Comparison of ENCODE assay signal across 8 mouse cellular contexts in genomic region chr6:99909459-99909858, GRCm38 (mm10).
DNase-seq lines count a peak whose midpoint lies in the region.

No protein-coding gene starts in this region.

- DNase-seq in adrenal gland, adult (ENCODE audit: inconsistent age in 2 of 2, low spot score in 1 of 2): peak; percentile 49 to 83
- DNase-seq in adrenal gland, postnatal 4 days (ENCODE audit: low spot score in 2 of 2): no peak
- DNase-seq in 3T3-L1 (ENCODE audit: low read depth, low spot score): peak; percentile 76
- peak; percentile 31 for DNase-seq in heart, adult 8-10 months (ENCODE audit: low spot score)
- DNase-seq in lung, postnatal 36 days: peak; percentile 35
- DNase-seq in right cerebral cortex, postnatal 36 days (ENCODE audit: low spot score in 2 of 2): no peak
- no peak for DNase-seq in layer of hippocampus, adult 9-11 months
- DNase-seq in thymus, adult 18-20 months: no peak

Comparison
In these comparisons a context has a peak if more than half of its experiments do, and no peak if none do; other contexts are left out.
1. DNase-seq: peak in adrenal gland, adult (2 of 2), 3T3-L1 (single experiment), heart, adult 8-10 months (single experiment) and lung, postnatal 36 days (single experiment); none in adrenal gland, postnatal 4 days (0 of 2), right cerebral cortex, postnatal 36 days (0 of 2), layer of hippocampus, adult 9-11 months (single experiment) and thymus, adult 18-20 months (0 of 2).